8 mouse cellular contexts compared by ENCODE assay signal in the genomic region with DNA sequence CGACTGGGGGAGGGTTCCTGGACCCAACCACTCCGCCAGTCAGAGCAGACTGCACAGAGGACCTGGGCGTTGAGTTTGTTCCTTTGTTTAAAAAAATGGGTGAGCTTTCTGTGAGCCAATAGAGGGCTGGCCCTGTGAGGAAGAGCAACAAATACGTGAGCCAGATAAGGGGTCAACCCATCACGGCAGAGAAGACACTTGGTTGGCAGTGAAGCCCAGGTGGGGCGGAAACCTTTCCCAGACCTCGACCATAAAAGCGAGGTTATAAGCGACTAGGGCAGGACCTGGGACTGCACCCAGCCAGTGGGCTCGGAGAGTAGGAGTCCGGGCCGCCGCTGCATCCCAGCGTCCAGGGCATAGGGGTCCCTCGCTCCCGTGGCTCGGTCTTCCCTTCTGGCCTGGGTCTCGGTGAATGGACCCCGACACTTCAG. TPM values are rescaled to one million over a fixed set of nuclear protein-coding genes. Genes with fewer than 3 reads are reported as not detected.
A peak's percentile ranks its signal among the peaks of the same experiment; 100 is the strongest.
DNase-seq lines count a peak whose midpoint lies in the region; ATAC-seq and TF ChIP-seq lines count a peak whose summit lies in the region.

No protein-coding gene starts in this region.

- peaks cover under 1% of the 10 kb centered on the region for H3K36me3 ChIP-seq in C2C12 (ENCODE audit: control insufficient read depth, insufficient read depth)
- H3K36me3 ChIP-seq in kidney, embryonic 16.5 days (ENCODE audit: insufficient read depth, low read length) = peaks cover 12% of the 10 kb centered on the region; the same call in 1 of the 2 replicates
- peaks cover 12% of the 10 kb centered on the region for H3K36me3 ChIP-seq in lung, embryonic 15.5 days
- no peaks in the 10 kb centered on the region; the same call in 1 of the 2 replicates for H3K36me3 ChIP-seq in thymus, adult 2 months (ENCODE audit: control insufficient read depth, insufficient read depth, low read length)

- H3K27ac ChIP-seq in kidney, embryonic 16.5 days (ENCODE audit: low read length) = peak overlapping the region; percentile 99
- H3K27ac ChIP-seq in lung, embryonic 15.5 days = peak overlapping the region; percentile 98
- peak overlapping the region; percentile 65 for H3K27ac ChIP-seq in olfactory bulb, adult 2 months (ENCODE audit: insufficient read depth, low read depth, low read length)
- H3K27ac ChIP-seq in thymus, adult 2 months (ENCODE audit: control insufficient read depth, insufficient read depth, low read length) = peak overlapping the region; percentile 92

- WGBS in kidney, embryonic 16.5 days = under 1% methylated on average over 19 of the region's 19 CpGs
- WGBS in lung, embryonic 15.5 days = under 1% methylated on average over 19 of the region's 19 CpGs
- under 1% methylated on average over 19 of the region's 19 CpGs for WGBS in olfactory bulb, adult 2 months
- WGBS in thymus, adult 2 months = under 1% methylated on average over 19 of the region's 19 CpGs

- peaks cover 24% of the 10 kb centered on the region for H3K4me1 ChIP-seq in kidney, embryonic 16.5 days (ENCODE audit: insufficient read depth, low read length)
- H3K4me1 ChIP-seq in lung, embryonic 15.5 days = peaks cover 22% of the 10 kb centered on the region
- peaks cover 11% of the 10 kb centered on the region for H3K4me1 ChIP-seq in olfactory bulb, adult 2 months (ENCODE audit: control insufficient read depth, insufficient read depth, low read length)
- H3K4me1 ChIP-seq in thymus, adult 2 months (replicated peaks; ENCODE audit: control insufficient read depth, insufficient read depth, low read length) = peaks cover 8% of the 10 kb centered on the region; the same call in 1 of the 2 replicates

- peak; percentile 55 for ATAC-seq in kidney, embryonic 16.5 days (ENCODE audit: low FRiP score, low TSS enrichment)
- ATAC-seq in lung, embryonic 15.5 days (ENCODE audit: borderline replicate concordance, extremely low read depth, low FRiP score, low TSS enrichment) = peak; percentile 37

- peak overlapping the region; percentile 72 for H3K9ac ChIP-seq in kidney, embryonic 16.5 days (replicated peaks; ENCODE audit: low read length)
- peak overlapping the region; percentile 70 for H3K9ac ChIP-seq in lung, embryonic 15.5 days

- H3K9me3 ChIP-seq in kidney, embryonic 16.5 days (ENCODE audit: low read length) = no peaks in the 10 kb centered on the region
- no peaks in the 10 kb centered on the region for H3K9me3 ChIP-seq in lung, embryonic 15.5 days

- no peaks in the 10 kb centered on the region for H3K79me3 ChIP-seq in C2C12 (ENCODE audit: low read depth)

- peak overlapping the region; percentile 20 for H3ac ChIP-seq in C2C12 (ENCODE audit: control insufficient read depth, insufficient read length, low read depth)

- H3K4me2 ChIP-seq in kidney, embryonic 16.5 days (replicated peaks; ENCODE audit: low read depth, low read length) = peak overlapping the region; percentile 82
- H3K4me2 ChIP-seq in lung, embryonic 15.5 days = peak overlapping the region; percentile 87

- H3K27me3 ChIP-seq in C2C12 (ENCODE audit: control insufficient read depth, insufficient read depth, insufficient read length) = no peaks in the 10 kb centered on the region
- no peaks in the 10 kb centered on the region for H3K27me3 ChIP-seq in kidney, embryonic 16.5 days (ENCODE audit: insufficient read depth, low read length)
- H3K27me3 ChIP-seq in lung, embryonic 15.5 days = no peaks in the 10 kb centered on the region
- no peaks in the 10 kb centered on the region for H3K27me3 ChIP-seq in thymus, adult 2 months (ENCODE audit: control insufficient read depth, insufficient read depth, low read length)

- peak; percentile 81 to 92 for DNase-seq in adrenal gland, adult (ENCODE audit: inconsistent age in 2 of 2, low spot score in 1 of 2)
- peak; percentile 90 for DNase-seq in embryo, embryonic 10 days (ENCODE audit: low spot score)
- DNase-seq in heart, adult 9 months (ENCODE audit: low spot score in 2 of 2) = peak; percentile 69 to 80
- peak; percentile 74 for DNase-seq in thymus, adult 2 months

- TF ChIP-seq POLR2A in olfactory bulb, adult 2 months (IDR thresholded peaks at IDR 0.05; ENCODE audit: insufficient read depth, low read depth, low read length) = 0 out of 2 replicates have a peak, but pooled peaks have one; percentile 2
- TF ChIP-seq POLR2A in thymus, adult 2 months (IDR thresholded peaks at IDR 0.05; ENCODE audit: control insufficient read depth, extremely low read depth, insufficient read depth, low read length, poor library complexity) = peak; percentile 87

- no peaks in the 10 kb centered on the region for H3K79me2 ChIP-seq in C2C12 (ENCODE audit: control insufficient read depth, insufficient read depth)

- TF ChIP-seq CTCF in C2C12 (IDR thresholded peaks at IDR 0.05; ENCODE audit: control insufficient read depth, insufficient read depth, insufficient read length) = no peak
- no peak for TF ChIP-seq CTCF in olfactory bulb, adult 2 months (IDR thresholded peaks at IDR 0.05; ENCODE audit: insufficient read depth, low read depth, low read length)
- no peak for TF ChIP-seq CTCF in thymus, adult 2 months (IDR thresholded peaks at IDR 0.05; ENCODE audit: borderline replicate concordance, control insufficient read depth, extremely low read depth, insufficient read depth, low read length, poor library complexity)

- H3K4me3 ChIP-seq in C2C12 (ENCODE audit: insufficient read depth, poor library complexity, severe bottlenecking) = peak overlapping the region; percentile 50
- peak overlapping the region; percentile 78 for H3K4me3 ChIP-seq in kidney, embryonic 16.5 days (ENCODE audit: low read length)
- peak overlapping the region; percentile 91 for H3K4me3 ChIP-seq in lung, embryonic 15.5 days
- peak overlapping the region; percentile 65 for H3K4me3 ChIP-seq in olfactory bulb, adult 2 months (ENCODE audit: insufficient read depth, low read depth, low read length)
- peak overlapping the region; percentile 94 for H3K4me3 ChIP-seq in thymus, adult 2 months (ENCODE audit: control insufficient read depth, insufficient read depth, low read length)

TF ChIP-seq in C2C12, 6 proteins besides CTCF, POLR2A, EP300 and RAD21:
- TF ChIP-seq CEBPB (IDR thresholded peaks at IDR 0.05; ENCODE audit: low read depth) = no peak

RNA-seq across cellular contexts. Expression of a gene that starts 1.1 kb away (rescaled TPM):
- 5.2 TPM for polyA plus RNA-seq in C2C12 (2012; fragmentation: generic; extraction: Trizol)
- 23.9 and 27.1 TPM in 2 replicates for polyA plus RNA-seq in kidney, embryonic 16.5 days (2015; fragmentation: Nextera tagmentation; extraction: Ambion mirVana)
- polyA plus RNA-seq in lung, embryonic 15.5 days (2015; fragmentation: Nextera tagmentation; extraction: Ambion mirVana) = 20.4 and 21.0 TPM in 2 replicates
- not detected in 2 replicates for polyA plus RNA-seq in olfactory bulb, adult 2 months (2012; ENCODE audit: insufficient read depth, insufficient read length, low replicate concordance, missing spikeins)
- 40.7 and 53.0 TPM in 2 replicates for polyA plus RNA-seq in thymus, adult 2 months (2012; rRNA removed)

RNA-seq across cellular contexts. Expression of a gene that starts 19.5 kb away (rescaled TPM):
- polyA plus RNA-seq in C2C12 (2012; fragmentation: generic; extraction: Trizol) = 46.1 TPM
- 96.8 and 98.3 TPM in 2 replicates for polyA plus RNA-seq in kidney, embryonic 16.5 days (2015; fragmentation: Nextera tagmentation; extraction: Ambion mirVana)
- 78.4 and 79.8 TPM in 2 replicates for polyA plus RNA-seq in lung, embryonic 15.5 days (2015; fragmentation: Nextera tagmentation; extraction: Ambion mirVana)
- polyA plus RNA-seq in olfactory bulb, adult 2 months (2012; ENCODE audit: insufficient read depth, insufficient read length, low replicate concordance, missing spikeins) = not detected in 2 replicates
- 101 and 106 TPM in 2 replicates for polyA plus RNA-seq in thymus, adult 2 months (2012; rRNA removed)

RNA-seq across cellular contexts. Expression of a gene that starts 20.2 kb away (rescaled TPM):
- polyA plus RNA-seq in C2C12 (2012; fragmentation: generic; extraction: Trizol) = 348 TPM
- polyA plus RNA-seq in kidney, embryonic 16.5 days (2015; fragmentation: Nextera tagmentation; extraction: Ambion mirVana) = 457 and 467 TPM in 2 replicates
- 421 and 449 TPM in 2 replicates for polyA plus RNA-seq in lung, embryonic 15.5 days (2015; fragmentation: Nextera tagmentation; extraction: Ambion mirVana)
- not detected in 2 replicates for polyA plus RNA-seq in olfactory bulb, adult 2 months (2012; ENCODE audit: insufficient read depth, insufficient read length, low replicate concordance, missing spikeins)
- 192 and 239 TPM in 2 replicates for polyA plus RNA-seq in thymus, adult 2 months (2012; rRNA removed)

RNA-seq across cellular contexts. Expression of a gene that starts 25.9 kb away (rescaled TPM):
- 9.9 TPM for polyA plus RNA-seq in C2C12 (2012; fragmentation: generic; extraction: Trizol)
- 335 and 366 TPM in 2 replicates for polyA plus RNA-seq in kidney, embryonic 16.5 days (2015; fragmentation: Nextera tagmentation; extraction: Ambion mirVana)
- polyA plus RNA-seq in lung, embryonic 15.5 days (2015; fragmentation: Nextera tagmentation; extraction: Ambion mirVana) = 228 and 233 TPM in 2 replicates
- not detected in 2 replicates for polyA plus RNA-seq in olfactory bulb, adult 2 months (2012; ENCODE audit: insufficient read depth, insufficient read length, low replicate concordance, missing spikeins)
- polyA plus RNA-seq in thymus, adult 2 months (2012; rRNA removed) = 44.6 and 57.5 TPM in 2 replicates

RNA-seq across cellular contexts. Expression of a gene that starts 33.9 kb away (rescaled TPM):
- polyA plus RNA-seq in C2C12 (2012; fragmentation: generic; extraction: Trizol) = 16.2 TPM
- polyA plus RNA-seq in kidney, embryonic 16.5 days (2015; fragmentation: Nextera tagmentation; extraction: Ambion mirVana) = 38.8 and 41.4 TPM in 2 replicates
- 11.8 and 14.6 TPM in 2 replicates for polyA plus RNA-seq in lung, embryonic 15.5 days (2015; fragmentation: Nextera tagmentation; extraction: Ambion mirVana)
- polyA plus RNA-seq in olfactory bulb, adult 2 months (2012; ENCODE audit: insufficient read depth, insufficient read length, low replicate concordance, missing spikeins) = not detected in 2 replicates
- polyA plus RNA-seq in thymus, adult 2 months (2012; rRNA removed) = 28.3 and 32.0 TPM in 2 replicates

Comparison
In these comparisons a context has a peak if more than half of its experiments do, and no peak if none do; other contexts are left out.
1. Peak in every context shown above with its lines: DNase-seq, ATAC-seq, H3K4me3 ChIP-seq and H3K27ac ChIP-seq.
2. RNA of a gene that starts 19.5 kb away (polyA plus RNA-seq): 101 to 106 TPM in thymus, adult 2 months, 96.8 to 98.3 TPM in kidney, embryonic 16.5 days, 78.4 to 79.8 TPM in lung, embryonic 15.5 days and 46.1 TPM in C2C12 (single experiment); not detected in olfactory bulb, adult 2 months; every median in the first group is over 10 times any median in the second.
3. RNA of a gene that starts 20.2 kb away (polyA plus RNA-seq): 457 to 467 TPM in kidney, embryonic 16.5 days, 421 to 449 TPM in lung, embryonic 15.5 days, 348 TPM in C2C12 (single experiment) and 192 to 239 TPM in thymus, adult 2 months; not detected in olfactory bulb, adult 2 months; every median in the first group is over 100 times any median in the second.